Mouse (Mus musculus): ENCODE data around the gene Tmem117. TPM values are rescaled to one million over a fixed set of nuclear protein-coding genes. Genes with fewer than 3 reads are reported as not detected.

The Tmem117 gene
- polyA plus RNA-seq (2012; rRNA removed), result 0.52 and 1.3 TPM in 2 replicates

DNA sequence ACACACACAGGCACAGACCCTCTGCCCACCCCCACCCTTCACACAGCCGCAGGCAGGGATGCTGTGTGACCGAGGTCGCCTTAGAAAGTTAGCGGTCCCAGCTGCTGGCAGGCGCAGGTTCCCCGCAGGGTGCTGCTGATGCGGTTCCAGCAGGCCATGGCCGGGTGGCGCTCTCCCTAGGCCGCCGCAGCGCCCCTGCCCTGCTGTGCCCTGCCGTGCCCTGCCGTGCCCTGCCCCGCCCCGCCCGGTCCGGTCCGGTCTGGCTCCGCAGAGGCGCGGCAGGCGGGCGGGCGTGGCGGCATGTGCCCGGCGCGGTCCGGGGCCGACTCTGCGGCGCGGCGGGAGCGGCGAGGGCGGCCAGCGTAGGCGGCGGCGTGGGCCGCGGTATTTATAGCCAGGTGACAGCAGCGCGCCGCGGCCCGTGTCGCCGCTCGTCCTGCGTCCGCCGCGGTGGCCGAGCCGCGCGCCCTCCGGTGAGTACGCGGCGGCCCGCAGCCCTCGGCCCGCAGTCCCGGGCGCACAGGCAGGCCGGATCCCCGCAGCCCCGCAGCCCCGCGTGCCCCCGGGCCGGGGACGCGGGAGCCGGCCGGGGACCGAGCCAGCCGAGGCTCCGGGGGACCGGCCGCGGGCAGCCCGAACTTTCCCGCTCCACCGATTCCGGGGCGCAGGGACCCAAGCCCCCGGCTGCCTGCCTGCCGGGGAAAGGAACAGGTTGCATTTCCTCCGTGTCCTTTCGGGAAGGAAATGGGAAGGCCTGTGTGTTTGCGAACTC, at the start of gene Tmem117:
Gene Tmem117, plus strand, starts transcription at position 403 of the 772 bp plus-strand sequence.
- 1% methylated on average over 94 of the region's 96 CpGs for WGBS
- peak within 1 kb of the TSS; percentile 37 for H3K4me3 ChIP-seq (replicated peaks; ENCODE audit: extremely low read depth, low read depth, low read length)
- H3K4me1 ChIP-seq (ENCODE audit: control insufficient read depth, insufficient read depth, low read length), result no peaks in the 10 kb centered on the region
- peak; percentile 21 for DNase-seq
- TF ChIP-seq POLR2A (IDR thresholded peaks at IDR 0.05; ENCODE audit: borderline replicate concordance, extremely low read depth, low read depth, low read length) (no peak), CTCF (IDR thresholded peaks at IDR 0.05; ENCODE audit: insufficient read depth, low read length) (no peak)

DNA sequence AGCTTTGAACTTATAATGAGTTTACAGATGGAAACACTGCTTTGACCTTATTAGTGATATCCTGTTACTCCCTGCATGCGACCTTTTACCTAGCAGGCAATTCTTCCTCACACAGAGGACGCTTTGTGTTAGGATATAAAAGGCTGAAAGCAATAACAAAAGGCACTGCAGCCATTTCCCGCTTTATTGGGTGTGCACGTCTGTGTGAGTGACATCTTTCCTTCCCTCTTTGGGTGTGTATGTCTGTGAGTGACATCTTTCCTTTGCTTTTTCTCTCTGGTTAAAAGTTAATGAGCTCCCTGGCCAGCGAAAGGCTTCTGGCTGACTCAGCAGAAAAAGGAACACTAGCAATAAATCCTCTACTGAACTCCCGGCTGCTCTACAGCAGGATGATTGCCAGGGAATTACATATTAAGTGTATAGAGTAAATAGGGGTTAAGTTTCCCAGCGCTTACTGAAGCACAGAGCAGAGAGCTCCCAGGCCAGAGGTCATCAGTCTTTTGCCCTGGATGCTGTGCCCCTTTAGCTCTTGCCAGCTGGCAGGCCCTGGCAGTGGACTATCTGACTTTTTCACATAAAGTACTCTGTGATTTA, 46.9 kb upstream of the Tmem117 start:
- WGBS, result 59% methylated on average over 7 of the region's 7 CpGs
- TF ChIP-seq POLR2A (IDR thresholded peaks at IDR 0.05; ENCODE audit: borderline replicate concordance, extremely low read depth, low read depth, low read length) (no peak), CTCF (IDR thresholded peaks at IDR 0.05; ENCODE audit: insufficient read depth, low read length) (no peak)
- peaks cover 2% of the 10 kb centered on the region; the same call in 1 of the 2 replicates for H3K4me1 ChIP-seq (ENCODE audit: control insufficient read depth, insufficient read depth, low read length)
- H3K4me3 ChIP-seq (replicated peaks; ENCODE audit: extremely low read depth, low read depth, low read length), result no peak overlapping the region
- DNase-seq, result no peak

- no peak overlapping the region for H3K4me3 ChIP-seq (replicated peaks; ENCODE audit: extremely low read depth, low read depth, low read length)
- 84% methylated on average over 10 of the region's 10 CpGs for WGBS
- DNase-seq, result no peak
- no peak for TF ChIP-seq CTCF (IDR thresholded peaks at IDR 0.05; ENCODE audit: insufficient read depth, low read length)
- TF ChIP-seq POLR2A (IDR thresholded peaks at IDR 0.05; ENCODE audit: borderline replicate concordance, extremely low read depth, low read depth, low read length), result no peak
- H3K4me1 ChIP-seq (ENCODE audit: control insufficient read depth, insufficient read depth, low read length), result peaks cover 2% of the 10 kb centered on the region; the same call in 1 of the 2 replicates
Measured at GRCm38 (mm10) chr15:94583153-94583552, 45.9 kb upstream of the Tmem117 start.

DNA sequence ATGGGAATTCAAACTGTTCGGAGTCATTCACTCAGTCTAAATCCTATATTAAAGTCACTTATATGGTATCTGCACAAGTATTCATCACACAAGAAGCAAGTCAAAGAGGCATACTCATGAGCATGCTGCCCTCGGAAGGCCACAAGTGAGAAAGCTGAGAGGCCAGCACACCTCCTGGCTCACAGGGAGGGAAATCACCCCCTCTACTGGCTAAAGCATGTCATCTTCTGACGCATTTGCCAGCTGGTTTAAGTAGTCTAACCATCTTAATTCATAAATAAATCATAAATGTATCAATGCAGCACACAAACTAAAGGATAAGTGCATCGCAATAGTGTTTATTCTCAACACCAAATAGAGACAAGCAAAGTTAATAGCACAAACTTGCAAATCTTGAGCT, 44.3 kb upstream of the Tmem117 start:
- TF ChIP-seq CTCF (IDR thresholded peaks at IDR 0.05; ENCODE audit: insufficient read depth, low read length) (no peak), POLR2A (IDR thresholded peaks at IDR 0.05; ENCODE audit: borderline replicate concordance, extremely low read depth, low read depth, low read length) (no peak)
- Histone ChIP-seq H3K4me1 (ENCODE audit: control insufficient read depth, insufficient read depth, low read length) (peaks cover 2% of the 10 kb centered on the region), H3K4me3 (replicated peaks; ENCODE audit: extremely low read depth, low read depth, low read length) (no peak overlapping the region)
- DNase-seq, result no peak
- 83% methylated on average over 4 of the region's 4 CpGs for WGBS

DNA sequence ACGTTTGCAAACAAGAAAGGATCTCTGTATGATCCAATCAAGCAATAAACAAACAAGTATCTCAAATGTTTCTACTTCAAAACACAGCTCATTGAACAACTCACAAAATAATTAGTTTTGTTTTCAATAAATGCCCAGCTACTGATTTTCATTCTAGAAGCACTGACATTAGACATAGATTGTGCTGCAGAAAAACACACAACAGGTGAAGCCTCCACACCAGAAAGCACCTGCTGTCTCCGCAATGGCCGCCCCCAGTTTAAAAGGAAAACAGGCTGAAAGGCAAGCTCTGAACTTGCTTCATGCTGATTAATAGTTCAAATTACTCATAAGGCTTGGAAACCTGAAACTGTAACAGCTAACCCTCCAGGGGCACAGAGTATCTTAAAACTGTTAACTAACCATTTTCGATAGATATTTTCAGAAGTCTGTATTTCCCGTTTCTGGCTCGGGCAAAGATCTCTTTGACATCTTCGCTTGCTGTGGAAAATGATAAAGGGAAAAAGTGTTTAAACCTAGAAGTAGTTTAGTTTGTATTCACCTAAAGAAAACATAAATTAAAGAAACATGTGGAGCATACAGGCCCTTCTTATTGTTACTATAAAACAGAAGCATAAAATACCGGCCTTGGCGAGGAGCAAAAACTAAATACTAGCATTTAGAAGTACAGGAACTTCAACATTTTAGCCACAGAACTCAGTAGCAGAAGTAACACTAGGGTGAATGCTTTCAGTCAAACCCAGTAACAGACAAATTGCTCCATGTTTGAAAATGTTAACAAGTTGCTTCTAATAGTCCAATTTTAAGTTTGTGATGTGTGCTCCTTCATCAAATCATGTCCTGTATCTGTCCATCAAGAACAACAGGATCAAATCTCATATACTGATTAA, 41.0 kb upstream of the Tmem117 start:
- TF ChIP-seq CTCF (IDR thresholded peaks at IDR 0.05; ENCODE audit: insufficient read depth, low read length) (no peak), POLR2A (IDR thresholded peaks at IDR 0.05; ENCODE audit: borderline replicate concordance, extremely low read depth, low read depth, low read length) (no peak)
- Histone ChIP-seq H3K4me1 (ENCODE audit: control insufficient read depth, insufficient read depth, low read length) (peaks cover 2% of the 10 kb centered on the region), H3K4me3 (replicated peaks; ENCODE audit: extremely low read depth, low read depth, low read length) (no peak overlapping the region)
- 78% methylated on average over 9 of the region's 9 CpGs for WGBS
- no peak for DNase-seq

- TF ChIP-seq CTCF (IDR thresholded peaks at IDR 0.05; ENCODE audit: insufficient read depth, low read length), result no peak
- TF ChIP-seq POLR2A (IDR thresholded peaks at IDR 0.05; ENCODE audit: borderline replicate concordance, extremely low read depth, low read depth, low read length), result peak; percentile 64
- Histone ChIP-seq H3K4me1 (ENCODE audit: control insufficient read depth, insufficient read depth, low read length) (peaks cover 2% of the 10 kb centered on the region), H3K4me3 (replicated peaks; ENCODE audit: extremely low read depth, low read depth, low read length) (peak within 1 kb of the TSS; percentile 81)
- DNase-seq, result peak; percentile 97
- under 1% methylated on average over 70 of the region's 70 CpGs for WGBS
Measured at GRCm38 (mm10) chr15:94589219-94590075, 39.6 kb upstream of the Tmem117 start, which contains the start of gene Twf1. Gene Twf1 (minus strand): TSS chr15:94589889.

GRCm38 (mm10) chr15:94590083-94590482, 38.9 kb upstream of the Tmem117 start:
- TF ChIP-seq CTCF (IDR thresholded peaks at IDR 0.05; ENCODE audit: insufficient read depth, low read length) (no peak), POLR2A (IDR thresholded peaks at IDR 0.05; ENCODE audit: borderline replicate concordance, extremely low read depth, low read depth, low read length) (no peak)
- Histone ChIP-seq H3K4me3 (replicated peaks; ENCODE audit: extremely low read depth, low read depth, low read length) (peak overlapping the region; percentile 59), H3K4me1 (ENCODE audit: control insufficient read depth, insufficient read depth, low read length) (peaks cover 2% of the 10 kb centered on the region)
- no peak for DNase-seq
- 10% methylated on average over 8 of the region's 8 CpGs for WGBS

DNA sequence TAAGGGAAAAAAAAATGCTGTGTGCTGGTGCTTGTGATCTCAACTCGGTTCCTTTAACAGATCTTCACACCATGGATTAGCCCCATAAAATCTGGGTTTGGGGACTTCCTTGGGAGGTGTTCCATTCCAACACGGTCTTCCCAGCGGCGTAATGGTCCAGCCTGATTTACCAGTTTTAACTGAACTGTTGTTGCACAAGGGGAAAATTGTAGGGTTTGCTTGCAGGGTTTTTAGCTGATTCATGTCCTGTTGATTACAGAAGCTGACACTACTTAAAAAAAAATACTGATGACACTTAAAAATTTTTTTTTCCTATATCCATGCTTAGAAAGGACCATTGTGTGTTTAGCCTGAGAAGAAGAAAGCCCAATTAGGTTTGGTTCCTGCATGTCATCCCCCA, 37.7 kb upstream of the Tmem117 start:
- 77% methylated on average over 4 of the region's 4 CpGs for WGBS
- DNase-seq, result no peak
- Histone ChIP-seq H3K4me1 (ENCODE audit: control insufficient read depth, insufficient read depth, low read length) (peaks cover 2% of the 10 kb centered on the region), H3K4me3 (replicated peaks; ENCODE audit: extremely low read depth, low read depth, low read length) (no peak overlapping the region)
- TF ChIP-seq POLR2A (IDR thresholded peaks at IDR 0.05; ENCODE audit: borderline replicate concordance, extremely low read depth, low read depth, low read length) (no peak), CTCF (IDR thresholded peaks at IDR 0.05; ENCODE audit: insufficient read depth, low read length) (no peak)
